Mouse (Mus musculus) olfactory bulb, adult 2 months (tissue): ENCODE measurements around the gene Robo2. TPM values are rescaled to one million over a fixed set of nuclear protein-coding genes. Genes with fewer than 3 reads are reported as not detected.
"Not testable (repeated sequence)": the region's sequence is repeated elsewhere in the genome, so short reads cannot be mapped to it uniquely, and the experiment has no call there.

ENCODE experiments used
- H3K27ac ChIP-seq: fragments of 200-500 bp; 2 replicates; pipeline ENCODE4 v1.5.1; 2012; ENCODE audit warnings: low read depth, low read length; ENCODE audit not compliant: insufficient read depth
- H3K4me1 ChIP-seq: fragments of 200-500 bp; 2 replicates; pipeline ENCODE4 v1.6.1; 2012; ENCODE audit warnings: low read length; ENCODE audit not compliant: control insufficient read depth, insufficient read depth
- H3K4me3 ChIP-seq: fragments of 200-500 bp; 2 replicates; pipeline ENCODE4 v1.5.1; 2012; ENCODE audit warnings: mild to moderate bottlenecking, low read depth, low read length, moderate library complexity; ENCODE audit not compliant: insufficient read depth
- CTCF ChIP-seq: fragments of 200-500 bp; IDR thresholded peaks from 2 replicates; pipeline ENCODE4 v1.5.1; 2012; ENCODE audit warnings: low read depth, mild to moderate bottlenecking, low read length, moderate library complexity; ENCODE audit not compliant: insufficient read depth
- POLR2A ChIP-seq: fragments of 200-500 bp; IDR thresholded peaks from 2 replicates; pipeline ENCODE4 v1.6.1; 2012; ENCODE audit warnings: mild to moderate bottlenecking, low read depth, low read length, moderate library complexity; ENCODE audit not compliant: insufficient read depth
- WGBS: fragments of 180-500 bp; shearing (Covaris S2); methylation state at CpG from one replicate; pipeline ENCODE4 v1.1.7; 2018; 5-methylcytosine and 5-hydroxymethylcytosine counted together
- polyA plus RNA-seq: library from polyadenylated mRNA; stranded (reverse); fragments of >200 nt; gene quantifications from 2 replicates; pipeline ENCODE4 v1.2.4, GENCODE M21; 2012; ENCODE audit warnings: low replicate concordance; ENCODE audit not compliant: missing spikeins, insufficient read depth, insufficient read length

Robo2 gene
- polyA plus RNA-seq, 1 experiment, result 51.4 TPM

DNA sequence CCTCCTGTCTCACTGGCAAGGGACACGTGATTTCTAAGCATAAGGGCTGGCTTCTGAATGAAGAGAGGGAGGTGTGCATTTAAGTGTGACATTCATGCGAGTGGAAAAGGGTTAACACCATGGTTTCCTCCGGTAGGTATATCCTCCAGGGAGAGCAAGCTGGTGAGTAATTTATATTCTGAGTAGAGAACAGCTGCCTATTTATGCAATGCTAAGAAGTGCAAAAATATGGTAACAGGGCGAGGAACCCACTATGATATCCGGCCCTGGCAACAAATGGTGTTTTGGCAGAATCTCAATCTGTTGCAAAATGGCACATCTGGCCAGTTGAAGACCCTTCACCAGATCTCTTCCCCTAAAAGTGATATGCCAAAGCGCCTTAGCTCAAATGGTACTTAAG, 362.6 kb downstream of the Robo2 start:
- 50% methylated on average over 6 of the region's 6 CpGs for WGBS
- H3K4me3 ChIP-seq, result no peak overlapping the region
- H3K4me1 ChIP-seq, result peaks cover 4% of the 10 kb centered on the region; the same call in 1 of the 2 replicates
- no peak for TF ChIP-seq POLR2A
- no peak for TF ChIP-seq CTCF
- no peak overlapping the region for H3K27ac ChIP-seq

DNA sequence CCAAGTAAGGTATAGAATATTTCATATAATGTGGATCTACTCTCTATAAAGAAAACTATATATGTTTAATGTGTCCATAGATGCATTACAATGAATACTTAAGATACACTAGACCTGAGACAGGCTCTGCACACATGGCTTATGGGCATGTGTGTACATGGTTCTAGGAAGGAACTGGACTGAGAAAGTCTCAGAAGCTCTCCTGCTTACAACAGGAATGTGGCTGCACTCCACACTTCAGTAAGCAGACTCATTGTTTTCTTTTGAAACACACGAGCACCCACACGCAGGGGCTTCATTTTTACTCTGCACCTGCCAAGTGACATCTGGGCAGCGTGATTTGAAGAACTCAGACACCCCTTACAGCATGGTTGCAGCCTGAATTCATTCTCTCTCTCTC, 364.4 kb downstream of the Robo2 start:
- Histone ChIP-seq H3K4me1 (peaks cover 2% of the 10 kb centered on the region; the same call in 1 of the 2 replicates), H3K4me3 (no peak overlapping the region), H3K27ac (no peak overlapping the region)
- WGBS, result 44% methylated on average over 3 of the region's 3 CpGs
- no peak for TF ChIP-seq POLR2A
- TF ChIP-seq CTCF, result no peak

DNA sequence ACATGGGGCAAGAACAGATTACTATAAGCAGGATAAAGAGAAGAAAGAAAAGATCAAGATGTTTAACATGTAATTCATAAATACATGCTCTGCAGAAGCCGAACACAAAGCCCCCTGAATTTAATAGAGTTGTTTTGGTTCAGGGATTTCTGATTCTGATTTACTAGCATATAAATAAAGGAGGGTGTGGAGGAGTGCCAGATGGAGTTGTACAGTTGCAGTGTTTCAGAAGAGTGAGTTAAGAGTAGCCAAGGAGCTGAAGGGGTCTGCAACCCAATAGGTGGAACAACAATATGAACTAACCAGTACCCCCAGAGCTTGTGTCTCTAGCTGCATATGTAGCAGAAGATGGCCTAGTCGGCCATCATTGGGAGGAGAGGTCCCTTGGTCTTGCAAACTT, 370.8 kb downstream of the Robo2 start:
- H3K4me1 ChIP-seq, H3K4me3 ChIP-seq, H3K27ac ChIP-seq: not testable (repeated sequence)
- 78% methylated on average over 2 of the region's 2 CpGs for WGBS

DNA sequence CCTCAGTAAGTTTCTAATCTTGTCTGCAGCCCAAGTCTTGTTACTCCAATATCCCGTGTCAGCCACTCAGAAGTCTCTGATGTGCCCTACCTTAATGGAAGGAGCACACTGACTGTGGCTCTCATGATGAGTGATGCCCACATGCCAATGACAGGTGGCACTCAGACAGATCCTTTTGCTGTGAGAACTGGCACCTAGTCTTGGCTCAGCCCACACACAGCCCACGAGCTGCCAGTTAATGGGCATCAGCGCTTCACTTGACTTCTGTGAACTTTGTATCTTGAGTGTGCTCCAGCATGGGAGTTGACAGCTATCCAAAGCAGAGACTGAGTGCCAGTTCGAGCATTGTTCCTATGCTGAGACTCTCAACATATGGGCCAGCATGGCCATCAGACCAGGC, 383.8 kb downstream of the Robo2 start:
- Histone ChIP-seq H3K4me3 (no peak overlapping the region), H3K4me1 (no peaks in the 10 kb centered on the region), H3K27ac (no peak overlapping the region)
- WGBS, result 78% methylated on average over 4 of the region's 4 CpGs
- no peak for TF ChIP-seq CTCF
- no peak for TF ChIP-seq POLR2A

DNA sequence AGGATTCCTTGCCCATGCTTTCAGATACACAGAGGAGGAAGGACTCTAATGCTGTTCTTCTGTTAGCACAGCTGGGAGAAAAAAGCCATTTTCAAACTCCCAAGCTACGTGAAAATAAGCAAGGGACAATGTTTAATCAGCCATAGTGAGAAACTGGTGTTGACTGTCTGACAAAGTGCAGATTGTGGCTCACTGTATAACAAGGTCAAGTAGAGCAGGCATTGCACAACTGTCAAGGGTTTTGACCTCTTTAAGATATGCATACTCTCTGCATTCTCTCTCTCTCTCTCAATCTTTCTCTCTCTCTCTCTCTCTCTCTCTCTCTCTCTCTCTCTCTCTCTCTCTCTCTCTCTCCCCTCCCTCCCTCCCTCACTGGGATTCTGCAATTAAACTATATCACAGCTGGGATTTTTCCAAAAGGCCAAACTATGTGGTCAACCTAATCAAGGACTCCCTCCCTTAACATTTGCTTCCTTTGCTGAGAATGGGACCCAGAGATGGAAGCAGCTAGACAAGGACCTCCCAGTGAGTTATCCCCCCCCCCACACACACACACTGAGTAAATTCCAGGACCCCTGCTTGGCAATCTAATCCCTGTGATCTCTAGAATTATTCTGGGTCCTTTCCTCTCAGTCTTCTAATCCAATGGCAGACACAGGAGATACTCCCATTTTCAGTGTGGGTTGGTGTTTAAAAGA, 389.2 kb downstream of the Robo2 start:
- H3K27ac ChIP-seq, result no peak overlapping the region
- H3K4me1 ChIP-seq, result no peaks in the 10 kb centered on the region
- TF ChIP-seq CTCF, result no peak
- no peak for TF ChIP-seq POLR2A
- no peak overlapping the region for H3K4me3 ChIP-seq
- 64% methylated on average over 1 of the region's 1 CpGs for WGBS

DNA sequence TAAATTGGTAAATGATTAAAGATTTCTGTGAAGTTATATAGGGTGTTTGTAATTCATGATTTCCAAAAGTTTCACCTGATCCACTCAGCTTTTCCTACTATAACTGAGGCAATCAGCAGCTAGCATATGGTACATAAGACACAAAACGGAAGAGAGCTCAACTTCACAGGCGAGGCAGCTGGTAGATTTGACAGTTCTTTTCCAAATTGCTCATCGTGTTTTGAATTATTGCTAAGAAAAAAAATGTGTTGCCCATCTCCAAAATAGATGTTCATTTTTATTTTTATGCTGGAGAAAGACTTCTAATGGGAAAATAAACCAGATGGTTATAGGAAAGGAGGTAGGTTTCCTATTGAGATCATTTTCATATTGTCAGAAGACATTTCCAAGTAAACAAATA, 405.9 kb downstream of the Robo2 start:
- 83% methylated on average over 3 of the region's 3 CpGs for WGBS
- Histone ChIP-seq H3K4me3 (no peak overlapping the region), H3K4me1 (no peaks in the 10 kb centered on the region), H3K27ac (no peak overlapping the region)
- TF ChIP-seq CTCF, result no peak
- TF ChIP-seq POLR2A, result no peak

DNA sequence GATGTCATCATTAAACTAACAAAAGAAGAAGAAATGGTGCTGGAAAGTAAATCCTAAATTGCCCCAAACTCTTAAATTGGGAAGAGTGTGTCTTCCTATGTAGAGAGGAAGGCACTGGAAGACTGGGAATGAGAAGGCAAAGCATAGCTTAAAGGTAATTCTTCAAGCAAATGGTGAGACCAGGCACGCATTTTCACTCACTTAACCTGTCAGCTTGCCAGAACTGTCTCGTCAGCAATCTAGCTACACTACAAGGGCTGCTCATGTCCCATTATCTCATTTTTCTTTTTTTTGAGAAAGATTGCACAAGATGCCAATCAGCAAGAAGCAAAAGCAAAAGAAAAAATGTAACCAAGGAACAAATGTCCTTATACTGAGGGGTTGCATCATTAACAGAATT, 410.3 kb downstream of the Robo2 start:
- WGBS, result 72% methylated on average over 2 of the region's 2 CpGs
- no peak overlapping the region for H3K27ac ChIP-seq
- H3K4me1 ChIP-seq, result no peaks in the 10 kb centered on the region
- no peak overlapping the region for H3K4me3 ChIP-seq
- TF ChIP-seq CTCF (no peak), POLR2A (no peak)

DNA sequence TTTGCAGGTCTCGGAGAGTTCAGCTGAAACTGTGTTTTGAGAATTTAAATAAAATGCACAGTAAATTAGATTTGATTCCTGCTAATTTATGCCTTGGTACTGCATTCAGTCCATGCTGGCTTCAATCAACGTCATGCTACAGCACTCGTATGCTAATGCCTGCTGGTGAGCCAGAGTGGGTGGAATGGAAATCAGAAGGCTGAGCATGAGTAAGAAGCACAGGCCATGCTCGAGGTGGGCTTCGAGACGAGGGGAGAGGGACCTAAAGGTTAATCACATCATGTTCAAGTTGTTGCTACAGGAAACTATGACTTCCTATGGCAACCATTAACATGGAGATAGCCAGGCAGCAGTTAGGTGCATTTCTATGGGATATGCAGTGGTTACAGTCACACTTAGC, 420.4 kb downstream of the Robo2 start:
- H3K4me1 ChIP-seq, result no peaks in the 10 kb centered on the region
- 47% methylated on average over 6 of the region's 6 CpGs for WGBS
- TF ChIP-seq POLR2A (no peak), CTCF (no peak)
- no peak overlapping the region for H3K27ac ChIP-seq
- no peak overlapping the region for H3K4me3 ChIP-seq

DNA sequence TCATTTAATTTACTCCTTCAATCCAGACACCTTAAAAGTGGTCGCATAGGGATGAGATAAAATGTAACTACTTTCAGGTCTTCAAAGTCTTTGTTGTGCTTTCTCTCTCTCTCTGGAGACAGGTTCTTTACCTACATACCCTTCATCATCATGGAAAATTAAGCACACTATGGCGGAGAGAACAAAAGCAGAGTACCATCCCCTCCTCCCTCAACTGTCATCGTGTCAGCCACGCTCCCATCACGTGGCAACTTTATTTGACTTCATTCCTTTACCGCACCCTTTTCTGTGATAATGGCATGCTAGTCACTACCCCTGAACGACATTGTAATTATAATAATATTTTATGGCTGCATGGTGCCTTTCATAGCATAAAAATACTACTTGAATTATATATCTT, 442.1 kb downstream of the Robo2 start:
- Histone ChIP-seq H3K4me1 (no peaks in the 10 kb centered on the region), H3K4me3 (no peak overlapping the region), H3K27ac (no peak overlapping the region)
- no peak for TF ChIP-seq CTCF
- no peak for TF ChIP-seq POLR2A
- 79% methylated on average over 7 of the region's 7 CpGs for WGBS

DNA sequence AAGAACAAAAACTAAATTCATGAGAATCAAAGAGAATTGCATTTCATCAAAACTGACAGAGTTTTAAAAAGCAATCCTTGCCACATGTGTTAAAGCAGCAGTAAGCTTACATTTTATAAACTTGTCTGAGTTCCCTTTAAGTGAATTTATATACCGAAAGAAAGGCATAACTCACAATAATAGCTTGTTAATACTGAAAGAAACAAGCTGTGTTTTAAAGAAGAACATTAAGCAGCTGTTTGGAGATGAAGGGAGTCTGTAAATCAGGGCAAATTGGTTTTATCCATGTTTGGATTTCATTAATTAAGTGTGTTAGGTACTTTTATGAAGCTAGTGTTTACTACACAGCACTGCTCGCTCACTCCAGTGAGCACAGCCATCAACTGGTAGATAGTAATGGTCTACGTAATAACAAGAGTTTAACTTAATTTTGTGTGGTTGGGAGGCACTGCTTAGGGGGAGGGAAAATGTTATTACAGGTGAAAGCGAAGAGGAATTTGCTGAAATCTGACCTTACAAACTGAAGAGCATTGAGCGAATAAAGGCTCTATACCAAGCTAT, 447.2 kb downstream of the Robo2 start:
- 81% methylated on average over 5 of the region's 5 CpGs for WGBS

More for the DNA sequence above, 447.2 kb downstream of the Robo2 start:
- H3K27ac ChIP-seq, result no peak overlapping the region
- H3K4me3 ChIP-seq, result no peak overlapping the region
- H3K4me1 ChIP-seq, result no peaks in the 10 kb centered on the region
- TF ChIP-seq CTCF, result no peak
- no peak for TF ChIP-seq POLR2A
